Mouse (Mus musculus): ENCODE results near the gene AK157302. TPM values are rescaled to one million over a fixed set of nuclear protein-coding genes. Genes with fewer than 3 reads are reported as not detected.

AK157302 gene
- 0.28 and 0.33 TPM in 2 replicates for polyA plus RNA-seq (2015; fragmentation: Nextera tagmentation; extraction: Ambion mirVana)

GRCm38 (mm10) chr13:21495080-21495479 is at the start of gene AK157302:
TSS of gene AK157302 (plus strand) at chr13:21495223.
- Histone ChIP-seq H3K4me2 (replicated peaks; ENCODE audit: low read depth) (no peak within 1 kb of the TSS), H3K9ac (ENCODE audit: low read length) (no peak within 1 kb of the TSS), H3K9me3 (ENCODE audit: control insufficient read depth, low read length) (no peaks in the 10 kb centered on the region), H3K36me3 (ENCODE audit: control insufficient read depth, insufficient read depth, low read length) (no peaks in the 10 kb centered on the region), H3K27ac (replicated peaks) (no peak within 1 kb of the TSS), H3K27me3 (ENCODE audit: control insufficient read depth, insufficient read depth, low read length) (no peaks in the 10 kb centered on the region), H3K4me1 (replicated peaks; ENCODE audit: control insufficient read depth, insufficient read depth) (no peaks in the 10 kb centered on the region), H3K4me3 (ENCODE audit: low read depth, low read length) (no peak within 1 kb of the TSS)
- TF ChIP-seq CTCF (IDR thresholded peaks at IDR 0.05; ENCODE audit: low read depth) (no peak), EP300 (optimal IDR thresholded peaks at IDR 0.05) (no peak)
- no peak for DNase-seq (ENCODE audit: low spot score)
- whole genome bisulfite sequencing = 94% methylated on average over 21 of the region's 21 CpGs
- no peak for ATAC-seq (ENCODE audit: low FRiP score, low TSS enrichment)

- no peak for ATAC-seq (ENCODE audit: low FRiP score, low TSS enrichment)
- Histone ChIP-seq H3K36me3 (ENCODE audit: control insufficient read depth, insufficient read depth, low read length) (peaks cover 6% of the 10 kb centered on the region), H3K27me3 (ENCODE audit: control insufficient read depth, insufficient read depth, low read length) (no peaks in the 10 kb centered on the region), H3K9ac (ENCODE audit: low read length) (no peak overlapping the region), H3K9me3 (ENCODE audit: control insufficient read depth, low read length) (no peaks in the 10 kb centered on the region), H3K4me2 (replicated peaks; ENCODE audit: low read depth) (no peak overlapping the region), H3K27ac (replicated peaks) (no peak overlapping the region), H3K4me1 (replicated peaks; ENCODE audit: control insufficient read depth, insufficient read depth) (no peaks in the 10 kb centered on the region), H3K4me3 (ENCODE audit: low read depth, low read length) (no peak overlapping the region)
- 82% methylated on average over 9 of the region's 9 CpGs for WGBS
- DNase-seq (ENCODE audit: low spot score) = no peak
- no peak for TF ChIP-seq CTCF (IDR thresholded peaks at IDR 0.05; ENCODE audit: low read depth)
- TF ChIP-seq EP300 (optimal IDR thresholded peaks at IDR 0.05) = no peak
Observed at GRCm38 (mm10) chr13:21446796-21447195, 48.2 kb upstream of the AK157302 start.

- ATAC-seq (ENCODE audit: low FRiP score, low TSS enrichment) (peak; percentile 41; the same call in 1 of the 2 replicates), DNase-seq (ENCODE audit: low spot score) (peak; percentile 55)
- Histone ChIP-seq H3K9ac (ENCODE audit: low read length) (no peak overlapping the region), H3K4me2 (replicated peaks; ENCODE audit: low read depth) (no peak overlapping the region), H3K4me3 (ENCODE audit: low read depth, low read length) (no peak overlapping the region), H3K36me3 (ENCODE audit: control insufficient read depth, insufficient read depth, low read length) (peaks cover 6% of the 10 kb centered on the region), H3K4me1 (replicated peaks; ENCODE audit: control insufficient read depth, insufficient read depth) (no peaks in the 10 kb centered on the region; the same call in 1 of the 2 replicates), H3K27ac (replicated peaks) (no peak overlapping the region), H3K27me3 (ENCODE audit: control insufficient read depth, insufficient read depth, low read length) (no peaks in the 10 kb centered on the region), H3K9me3 (ENCODE audit: control insufficient read depth, low read length) (no peaks in the 10 kb centered on the region)
- 67% methylated on average over 16 of the region's 16 CpGs for WGBS
- TF ChIP-seq EP300 (optimal IDR thresholded peaks at IDR 0.05) (no peak), CTCF (IDR thresholded peaks at IDR 0.05; ENCODE audit: low read depth) (no peak)
Observed at GRCm38 (mm10) chr13:21447856-21448614, 47.0 kb upstream of the AK157302 start.

GRCm38 (mm10) chr13:21453042-21453441 is 42.0 kb upstream of the AK157302 start:
- H3K27ac ChIP-seq (replicated peaks) = peak overlapping the region; percentile 87
- H3K27me3 ChIP-seq (ENCODE audit: control insufficient read depth, insufficient read depth, low read length) = no peaks in the 10 kb centered on the region
- WGBS = 2% methylated on average over 13 of the region's 13 CpGs
- H3K4me1 ChIP-seq (replicated peaks; ENCODE audit: control insufficient read depth, insufficient read depth) = no peaks in the 10 kb centered on the region; the same call in 1 of the 2 replicates
- TF ChIP-seq EP300 (optimal IDR thresholded peaks at IDR 0.05) (no peak), CTCF (IDR thresholded peaks at IDR 0.05; ENCODE audit: low read depth) (no peak)
- peak overlapping the region; percentile 70 for H3K9ac ChIP-seq (ENCODE audit: low read length)
- peak overlapping the region; percentile 63 for H3K4me3 ChIP-seq (ENCODE audit: low read depth, low read length)
- H3K4me2 ChIP-seq (replicated peaks; ENCODE audit: low read depth) = peak overlapping the region; percentile 55
- no peaks in the 10 kb centered on the region for H3K36me3 ChIP-seq (ENCODE audit: control insufficient read depth, insufficient read depth, low read length)
- no peaks in the 10 kb centered on the region for H3K9me3 ChIP-seq (ENCODE audit: control insufficient read depth, low read length)
- ATAC-seq (ENCODE audit: low FRiP score, low TSS enrichment) (no peak), DNase-seq (ENCODE audit: low spot score) (no peak)

GRCm38 (mm10) chr13:21453449-21453848 is 41.6 kb upstream of the AK157302 start, which contains the start of gene Zscan26:
TSS of gene Zscan26 (minus strand) at chr13:21453730.
- no peaks in the 10 kb centered on the region for H3K36me3 ChIP-seq (ENCODE audit: control insufficient read depth, insufficient read depth, low read length)
- H3K4me2 ChIP-seq (replicated peaks; ENCODE audit: low read depth) = peak within 1 kb of the TSS; percentile 55
- H3K27ac ChIP-seq (replicated peaks) = peak within 1 kb of the TSS; percentile 87
- H3K9ac ChIP-seq (ENCODE audit: low read length) = peak within 1 kb of the TSS; percentile 70
- DNase-seq (ENCODE audit: low spot score) (peak; percentile 91), ATAC-seq (ENCODE audit: low FRiP score, low TSS enrichment) (peak; percentile 93)
- H3K27me3 ChIP-seq (ENCODE audit: control insufficient read depth, insufficient read depth, low read length) = no peaks in the 10 kb centered on the region
- peak within 1 kb of the TSS; percentile 63 for H3K4me3 ChIP-seq (ENCODE audit: low read depth, low read length)
- TF ChIP-seq CTCF (IDR thresholded peaks at IDR 0.05; ENCODE audit: low read depth) (no peak), EP300 (optimal IDR thresholded peaks at IDR 0.05) (no peak)
- WGBS = under 1% methylated on average over 23 of the region's 23 CpGs
- no peaks in the 10 kb centered on the region for H3K9me3 ChIP-seq (ENCODE audit: control insufficient read depth, low read length)
- H3K4me1 ChIP-seq (replicated peaks; ENCODE audit: control insufficient read depth, insufficient read depth) = no peaks in the 10 kb centered on the region; the same call in 1 of the 2 replicates

- Histone ChIP-seq H3K4me2 (replicated peaks; ENCODE audit: low read depth) (no peak overlapping the region), H3K36me3 (ENCODE audit: control insufficient read depth, insufficient read depth, low read length) (no peaks in the 10 kb centered on the region), H3K27me3 (ENCODE audit: control insufficient read depth, insufficient read depth, low read length) (no peaks in the 10 kb centered on the region), H3K9me3 (ENCODE audit: control insufficient read depth, low read length) (no peaks in the 10 kb centered on the region), H3K4me1 (replicated peaks; ENCODE audit: control insufficient read depth, insufficient read depth) (no peaks in the 10 kb centered on the region; the same call in 1 of the 2 replicates), H3K27ac (replicated peaks) (no peak overlapping the region), H3K9ac (ENCODE audit: low read length) (no peak overlapping the region), H3K4me3 (ENCODE audit: low read depth, low read length) (no peak overlapping the region)
- WGBS = 43% methylated on average over 3 of the region's 3 CpGs
- TF ChIP-seq CTCF (IDR thresholded peaks at IDR 0.05; ENCODE audit: low read depth) (no peak), EP300 (optimal IDR thresholded peaks at IDR 0.05) (no peak)
- 0 out of 2 replicates have a peak, but pooled peaks have one; percentile 44 for ATAC-seq (ENCODE audit: low FRiP score, low TSS enrichment)
- no peak for DNase-seq (ENCODE audit: low spot score)
Observed at GRCm38 (mm10) chr13:21454133-21454532, 40.9 kb upstream of the AK157302 start.
